Mouse (Mus musculus): ENCODE data around the gene Patj.

Gene Patj

GRCm38 (mm10) chr4:98444437-98445139 is 49.0 kb downstream of the Patj start:
- 88% methylated on average over 10 of the region's 10 CpGs for WGBS

DNA sequence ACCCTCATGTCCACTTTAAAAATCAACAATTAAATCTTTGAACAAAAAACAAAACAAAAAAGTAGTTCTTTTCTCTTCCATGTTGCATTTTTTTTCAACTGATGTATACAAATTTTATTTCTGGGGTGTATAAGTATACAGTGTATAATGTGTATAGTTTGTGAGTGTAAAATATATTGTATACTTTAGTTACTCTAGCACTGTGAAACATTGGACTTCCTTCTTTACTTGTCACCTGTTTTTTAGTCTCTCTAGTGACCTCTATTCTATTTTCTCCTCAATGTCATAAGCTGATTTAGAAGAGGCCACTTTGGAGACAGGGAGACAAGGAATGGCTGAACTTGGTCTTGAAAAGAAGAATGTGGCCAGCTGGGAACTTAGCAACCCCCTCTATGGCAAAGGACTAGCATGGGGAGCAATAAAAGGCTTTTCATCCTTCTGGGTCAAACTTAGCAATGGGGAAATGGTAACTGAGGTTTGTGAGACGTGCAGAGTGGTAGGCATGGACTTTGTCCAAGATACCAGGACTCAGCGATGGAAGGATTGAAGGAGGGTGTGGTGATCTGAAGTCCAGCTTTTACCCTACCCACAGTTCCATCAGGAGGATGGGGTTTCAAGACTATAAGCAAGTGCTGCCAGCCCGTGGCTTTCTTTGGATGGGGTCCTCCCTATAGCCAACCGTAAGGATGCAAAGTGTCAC is 54.1 kb downstream of the Patj start:
- WGBS, result 86% methylated on average over 4 of the region's 4 CpGs

DNA sequence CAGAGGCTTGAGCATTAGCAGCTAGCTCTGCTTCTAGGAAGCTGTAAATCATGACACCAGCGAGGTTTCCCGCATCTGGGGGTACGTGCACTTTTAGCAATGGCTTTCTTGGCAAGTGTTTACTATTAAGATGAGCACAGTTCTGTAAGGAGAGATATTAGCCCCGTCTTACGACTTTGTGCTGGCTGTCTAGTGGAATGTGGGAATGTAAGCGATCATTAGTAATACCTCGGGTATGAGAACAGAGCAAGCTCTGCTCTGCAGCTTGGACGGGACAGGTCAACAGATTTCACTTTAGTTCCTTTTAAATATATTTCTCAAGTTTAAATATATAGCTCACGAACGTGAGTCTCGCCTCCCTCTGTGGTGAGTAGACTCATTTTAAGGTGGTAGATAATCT is 54.7 kb downstream of the Patj start:
- WGBS, result 89% methylated on average over 11 of the region's 11 CpGs

DNA sequence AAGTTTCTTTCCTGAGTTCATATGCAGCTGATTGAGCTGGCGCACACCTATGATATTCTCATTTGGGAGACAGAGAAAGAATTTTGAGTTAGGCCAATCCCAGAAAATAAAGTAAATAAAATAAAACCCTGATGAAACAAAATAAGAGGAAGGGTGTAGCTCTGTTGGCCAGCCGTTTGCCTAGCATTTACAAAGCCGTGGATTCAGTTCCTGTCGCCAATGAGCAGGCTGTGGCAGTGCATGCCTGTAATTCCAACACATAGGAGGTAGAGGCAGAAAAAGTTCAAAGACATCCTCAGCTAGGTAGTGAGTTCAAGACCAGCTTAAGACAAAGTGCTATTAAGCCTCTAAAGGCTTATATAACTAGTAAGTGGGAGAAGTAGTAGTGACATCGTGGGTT is 55.2 kb downstream of the Patj start:
- WGBS, result 83% methylated on average over 5 of the region's 5 CpGs

- WGBS, result 89% methylated on average over 3 of the region's 3 CpGs
These were observed 55.7 kb downstream of the Patj start for GRCm38 (mm10) chr4:98451259-98451658.

DNA sequence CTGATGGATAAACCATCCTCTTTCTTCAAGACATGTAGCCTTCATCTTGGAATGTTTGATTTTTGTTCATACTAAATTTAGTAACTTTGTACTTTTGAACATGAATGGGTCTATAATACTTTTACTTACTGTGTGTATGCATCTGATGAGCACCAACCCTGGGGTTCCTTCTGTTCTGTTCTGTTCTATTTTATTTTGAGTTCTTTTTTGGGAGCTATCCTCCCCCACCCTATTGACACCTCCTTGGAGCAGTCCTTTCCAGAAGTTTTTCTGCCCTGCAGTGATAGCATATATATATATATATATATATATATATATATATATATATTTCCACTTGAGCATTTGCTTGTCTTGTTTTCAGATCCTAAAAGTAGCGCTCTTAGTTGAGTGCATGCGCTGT is 57.1 kb downstream of the Patj start:
- 82% methylated on average over 2 of the region's 2 CpGs for WGBS

DNA sequence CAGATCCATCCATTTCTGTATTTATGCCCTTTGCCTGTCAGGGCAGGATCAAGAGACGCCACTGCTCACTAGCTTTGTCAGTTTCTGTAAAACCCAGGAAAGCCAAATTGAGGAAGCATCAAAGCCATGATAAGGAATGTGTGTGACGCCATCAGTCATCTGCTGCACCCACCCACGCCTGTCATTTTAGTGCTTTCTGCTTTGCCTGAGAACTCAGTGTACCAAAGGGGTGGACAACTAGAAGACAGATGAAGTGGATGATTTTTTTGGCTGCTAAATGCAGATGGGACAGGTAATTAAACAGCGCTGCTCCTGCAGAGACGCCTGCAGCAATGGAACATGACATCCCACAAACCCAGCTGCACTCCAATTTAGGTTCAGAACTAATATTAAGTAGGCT is 57.6 kb downstream of the Patj start:
- WGBS, result 69% methylated on average over 5 of the region's 5 CpGs

DNA sequence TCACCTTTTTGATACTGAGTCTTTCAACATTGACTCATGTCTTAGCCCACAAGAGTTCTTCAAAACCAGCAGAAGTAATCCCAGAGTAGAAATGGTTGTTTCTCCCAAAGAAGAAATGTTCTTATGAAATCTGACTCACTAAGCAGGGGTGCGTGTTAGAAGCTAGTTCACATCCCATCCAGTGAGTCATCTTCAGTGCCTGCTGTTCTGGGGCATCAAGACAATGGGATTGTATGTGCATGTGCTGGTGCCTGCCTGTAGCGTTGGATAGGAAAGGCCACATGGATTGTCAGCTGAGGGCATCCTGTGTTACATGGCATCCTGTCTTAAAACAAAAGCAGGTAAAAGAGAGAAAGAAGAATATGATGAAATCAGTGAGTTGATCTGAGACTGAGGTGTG is 59.8 kb downstream of the Patj start:
- WGBS, result 38% methylated on average over 2 of the region's 2 CpGs

DNA sequence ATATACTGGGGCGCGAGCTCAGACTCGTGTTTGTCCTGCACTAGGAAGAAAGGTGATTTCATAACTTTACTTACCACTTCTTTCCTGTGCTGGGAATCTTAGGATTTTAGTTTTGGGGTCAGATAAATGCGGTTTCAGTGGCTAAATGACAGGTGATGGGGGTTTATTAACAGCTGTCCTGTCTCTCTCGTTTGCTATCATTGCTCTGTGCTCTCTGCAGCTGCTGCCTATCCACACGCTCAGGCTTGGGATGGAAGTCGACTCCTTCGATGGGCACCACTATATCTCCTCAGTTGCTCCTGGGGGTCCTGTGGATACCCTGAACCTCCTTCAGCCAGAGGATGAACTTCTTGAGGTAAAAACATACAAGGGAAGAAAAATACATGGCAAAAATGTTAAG is 60.3 kb downstream of the Patj start:
- 93% methylated on average over 8 of the region's 8 CpGs for WGBS

DNA sequence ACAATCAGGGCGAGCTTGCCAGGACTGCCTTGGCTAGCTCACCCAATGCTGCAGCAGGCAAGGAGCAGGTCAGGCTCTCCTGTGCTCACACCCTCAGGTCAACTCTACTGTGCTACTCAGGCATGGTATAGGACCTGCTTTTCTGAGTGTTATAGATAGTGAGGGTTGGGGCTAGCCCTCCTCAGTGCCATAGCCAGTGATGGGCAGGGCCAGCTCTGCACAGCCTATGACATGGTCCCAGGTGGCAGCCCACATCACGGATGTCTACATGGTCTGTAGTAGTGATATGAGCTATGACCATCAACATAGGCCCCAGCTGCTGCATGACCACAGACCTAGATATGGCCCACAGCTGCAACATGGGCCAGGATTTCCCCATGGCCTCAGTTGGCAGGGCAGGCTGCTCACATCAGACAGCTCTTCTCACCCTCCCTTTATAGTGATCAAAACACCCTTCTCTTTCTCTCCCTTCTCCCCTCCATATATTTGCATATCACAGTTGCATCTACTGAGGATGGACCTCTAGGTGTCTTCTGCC is 66.3 kb downstream of the Patj start:
- WGBS, result 96% methylated on average over 2 of the region's 2 CpGs

GRCm38 (mm10) chr4:98465476-98465875 is 69.9 kb downstream of the Patj start:
- 86% methylated on average over 1 of the region's 1 CpGs for WGBS

GRCm38 (mm10) chr4:98465886-98466285 is 70.3 kb downstream of the Patj start:
- WGBS, result 90% methylated on average over 2 of the region's 2 CpGs

DNA sequence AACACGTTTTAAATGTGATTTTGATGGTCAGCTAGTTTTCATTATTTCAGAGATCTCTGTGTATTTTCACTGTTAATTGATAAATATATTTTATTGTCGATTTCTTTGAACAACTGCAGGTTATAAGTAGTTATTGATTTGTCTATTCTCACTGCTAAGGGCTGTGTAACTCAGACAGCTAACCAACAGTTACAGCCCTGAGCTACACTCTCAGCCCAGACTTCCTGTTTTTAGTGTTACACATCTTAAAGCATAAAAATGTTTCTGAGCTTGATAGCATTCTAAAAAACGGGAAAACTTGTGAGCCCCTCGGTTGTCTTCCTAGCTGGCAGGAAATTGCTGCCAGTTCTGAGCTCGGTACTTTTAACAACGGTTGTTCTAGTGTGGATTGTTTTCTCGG is 75.8 kb downstream of the Patj start:
- WGBS, result 77% methylated on average over 7 of the region's 7 CpGs

- 56% methylated on average over 3 of the region's 3 CpGs for WGBS
These were observed 77.9 kb downstream of the Patj start for GRCm38 (mm10) chr4:98473491-98473890.

GRCm38 (mm10) chr4:98478005-98478404 is 82.4 kb downstream of the Patj start:
- WGBS, result 42% methylated on average over 3 of the region's 3 CpGs

GRCm38 (mm10) chr4:98486475-98486874 is 90.9 kb downstream of the Patj start:
- WGBS, result 79% methylated on average over 3 of the region's 3 CpGs

DNA sequence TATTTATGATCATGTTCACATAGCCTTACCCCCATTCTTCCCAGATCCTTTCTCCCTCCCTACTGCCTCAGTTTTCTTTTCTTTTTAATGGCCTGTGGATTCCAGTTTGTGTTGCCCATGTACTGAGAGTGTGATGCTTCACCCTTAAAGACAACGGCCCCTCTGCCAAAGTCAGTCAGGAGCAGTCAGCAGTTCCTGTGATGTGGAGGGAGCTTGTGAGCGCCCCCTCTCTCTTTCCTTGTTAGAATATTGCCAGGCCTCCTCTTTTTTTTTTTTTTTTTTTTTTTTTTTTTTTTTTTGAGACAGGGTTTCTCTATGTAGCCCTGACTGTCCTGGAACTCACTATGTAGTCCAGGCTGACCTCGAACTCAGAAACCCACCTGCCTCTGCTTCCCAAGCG is 91.3 kb downstream of the Patj start:
- 91% methylated on average over 4 of the region's 4 CpGs for whole genome bisulfite sequencing

GRCm38 (mm10) chr4:98489386-98489785 is 93.8 kb downstream of the Patj start:
- 30% methylated on average over 1 of the region's 1 CpGs for WGBS

GRCm38 (mm10) chr4:98498341-98498740 is 102.8 kb downstream of the Patj start:
- 86% methylated on average over 4 of the region's 4 CpGs for WGBS

GRCm38 (mm10) chr4:98500182-98500581 is 104.6 kb downstream of the Patj start:
- 82% methylated on average over 5 of the region's 5 CpGs for WGBS

- 83% methylated on average over 2 of the region's 2 CpGs for WGBS
These were observed 105.3 kb downstream of the Patj start for GRCm38 (mm10) chr4:98500875-98501274.

DNA sequence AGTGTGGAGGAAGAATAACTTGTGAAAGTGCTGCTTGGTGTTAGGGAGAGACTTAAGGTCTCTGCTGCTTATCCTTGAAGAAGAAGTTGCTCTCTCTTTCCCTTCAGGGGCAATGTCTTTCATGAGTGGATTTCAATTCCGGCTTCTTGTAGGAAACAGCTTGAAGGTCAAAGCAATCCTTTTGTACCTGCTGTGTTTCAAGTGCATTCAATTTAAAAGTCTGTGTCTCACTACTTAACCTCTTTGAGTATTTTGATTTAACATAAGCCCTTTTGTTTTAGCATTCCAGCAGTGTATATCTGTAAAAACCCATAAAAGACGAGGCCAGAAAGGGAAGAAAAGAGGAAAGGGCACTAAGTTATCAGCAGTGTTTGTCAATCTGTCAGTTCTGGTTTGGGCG is 109.2 kb downstream of the Patj start:
- WGBS, result 75% methylated on average over 3 of the region's 3 CpGs
